Mouse (Mus musculus) right cerebral cortex, postnatal 36 days (tissue): ENCODE results near the gene Gcsam.

Source experiments
- DNase-seq, 2 experiments: peaks; one replicate each; pipeline ENCODE4 v3.0.0; 2022; ENCODE audit warnings: low spot score in 2 of 2, mixed read lengths in 1 of 2

The Gcsam gene

GRCm38 (mm10) chr16:45610267-45610666 is at the start of gene Gcsam:
Gene Gcsam (plus strand): TSS chr16:45610380.
- no peak for DNase-seq

DNA sequence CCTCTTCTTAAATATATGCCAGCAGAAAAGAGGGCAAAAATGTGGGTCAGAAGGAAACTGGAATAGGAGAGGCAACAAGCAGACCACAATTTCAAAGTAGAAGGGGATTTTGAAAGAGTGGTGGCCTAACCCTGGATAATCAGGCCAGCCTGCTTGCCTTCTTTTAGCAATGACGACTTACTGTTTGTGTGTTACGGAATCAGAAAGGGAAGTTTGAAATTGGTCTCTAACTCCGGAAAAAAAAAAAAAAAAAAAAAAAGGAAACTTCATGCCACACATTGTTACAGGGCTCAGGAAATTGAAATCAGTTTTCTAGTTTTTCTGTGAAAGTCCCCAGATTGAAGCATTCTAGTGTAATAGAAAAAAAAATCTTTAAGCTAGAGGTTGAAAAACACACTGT is 48.4 kb upstream of the Gcsam start:
- DNase-seq, result no peak

- no peak for DNase-seq
These were observed 37.9 kb upstream of the Gcsam start for GRCm38 (mm10) chr16:45572307-45572706.

- DNase-seq, result no peak
These were observed 30.3 kb upstream of the Gcsam start for GRCm38 (mm10) chr16:45579883-45580282.

DNA sequence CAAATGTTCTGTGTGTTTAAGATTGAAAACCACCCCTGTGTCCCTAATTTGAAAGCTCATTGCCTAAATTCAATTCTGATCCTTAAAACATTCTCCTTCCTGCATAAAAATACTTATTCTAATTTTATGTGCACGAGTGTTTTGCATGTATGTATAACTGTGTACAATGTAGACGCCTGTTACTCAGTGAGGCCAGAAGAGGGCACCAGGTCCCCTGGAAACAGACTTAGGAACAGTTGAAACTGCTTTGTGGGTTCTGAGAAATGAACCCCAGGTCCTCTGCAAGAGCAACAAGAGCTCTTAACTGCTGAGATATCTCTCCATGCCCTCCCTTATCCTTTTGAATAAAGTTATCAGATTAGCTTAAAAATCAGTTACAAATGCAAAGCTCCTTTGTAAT is 27.7 kb upstream of the Gcsam start:
- no peak for DNase-seq

DNA sequence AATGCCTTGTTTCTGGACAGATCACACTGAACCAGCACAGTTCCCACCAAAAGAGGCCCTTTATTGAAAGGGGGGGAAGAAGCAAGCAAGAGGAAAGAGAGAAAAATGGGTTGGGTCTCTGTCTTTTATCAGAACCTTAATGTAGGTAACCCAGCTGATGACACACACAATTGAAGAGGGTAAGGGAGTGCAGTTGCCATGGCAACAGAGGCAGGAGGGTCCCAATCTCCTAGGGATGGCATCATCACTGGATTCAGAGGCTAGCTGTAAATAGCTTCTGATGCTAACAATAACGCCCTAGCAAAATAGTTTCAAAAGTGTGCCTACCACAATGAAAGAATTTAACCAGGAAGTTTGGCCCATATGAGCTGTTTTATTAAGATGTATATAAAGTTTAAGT is 16.5 kb upstream of the Gcsam start:
- no peak for DNase-seq

GRCm38 (mm10) chr16:45595494-45595893 is 14.7 kb upstream of the Gcsam start:
- DNase-seq, result no peak

DNA sequence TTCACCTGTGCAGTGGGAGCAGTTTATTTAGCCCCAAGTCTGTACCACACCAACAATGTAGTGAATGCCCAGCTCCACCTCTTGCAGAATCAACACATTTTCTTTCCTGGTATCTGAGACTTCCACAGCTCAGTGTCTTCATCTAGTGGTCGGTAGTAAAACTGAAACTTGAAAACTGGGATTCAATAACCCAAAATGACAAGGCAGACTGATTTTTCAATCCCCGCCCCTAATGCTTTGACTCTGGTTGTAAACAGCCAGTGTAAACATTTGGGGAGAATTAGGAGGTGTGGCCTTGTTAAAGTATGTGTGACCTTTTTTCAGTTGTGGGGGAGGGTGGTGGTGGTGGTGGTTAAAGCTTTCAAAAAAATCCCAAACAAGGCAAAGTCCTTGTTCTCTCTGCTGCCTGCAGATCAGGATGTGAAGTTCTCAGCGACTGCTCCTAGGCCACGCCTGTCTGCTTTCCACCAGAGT is 1.7 kb upstream of the Gcsam start:
- no peak for DNase-seq

GRCm38 (mm10) chr16:45609300-45609699 is 880 bp upstream of the Gcsam start:
- DNase-seq, result no peak

DNA sequence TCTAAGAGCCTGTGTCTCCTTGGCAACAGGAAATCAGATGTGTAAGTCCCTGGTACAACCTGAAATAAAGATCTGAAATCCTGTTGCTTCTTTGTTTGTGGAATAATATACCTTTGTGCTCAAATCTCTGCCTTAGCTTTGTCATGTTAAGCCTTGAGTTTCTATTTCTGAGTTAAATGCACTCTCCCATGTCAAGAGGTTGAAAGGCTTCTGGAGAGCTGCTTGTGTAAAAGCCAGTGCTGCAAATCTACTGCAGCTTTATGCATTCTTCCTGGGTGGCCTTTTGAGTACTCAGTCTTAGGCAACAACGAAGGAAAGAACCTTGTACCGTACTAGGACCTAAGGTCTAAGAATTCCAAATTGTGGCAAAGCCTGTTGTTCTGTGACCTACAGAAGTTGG is 3.1 kb downstream of the Gcsam start:
- no peak for DNase-seq

DNA sequence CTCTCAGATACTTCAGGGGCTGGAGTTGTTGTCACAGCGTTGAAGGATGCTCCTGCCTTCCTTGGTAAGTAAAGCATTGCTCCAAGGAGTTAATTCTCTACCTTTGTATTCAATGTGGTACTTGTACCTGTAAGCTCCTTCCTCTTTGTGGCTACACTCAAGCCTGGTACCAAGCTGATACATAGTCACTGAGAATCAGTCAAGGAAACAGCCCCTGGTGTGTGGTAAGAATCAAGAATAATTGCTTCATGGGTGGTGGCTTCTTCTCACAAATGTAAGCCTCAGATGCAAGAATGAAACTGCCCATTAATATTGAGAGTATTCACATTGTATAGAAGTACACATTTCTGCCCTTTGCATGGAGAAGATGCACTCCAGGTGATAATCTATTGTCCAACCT is 5.8 kb downstream of the Gcsam start:
- no peak for DNase-seq

DNA sequence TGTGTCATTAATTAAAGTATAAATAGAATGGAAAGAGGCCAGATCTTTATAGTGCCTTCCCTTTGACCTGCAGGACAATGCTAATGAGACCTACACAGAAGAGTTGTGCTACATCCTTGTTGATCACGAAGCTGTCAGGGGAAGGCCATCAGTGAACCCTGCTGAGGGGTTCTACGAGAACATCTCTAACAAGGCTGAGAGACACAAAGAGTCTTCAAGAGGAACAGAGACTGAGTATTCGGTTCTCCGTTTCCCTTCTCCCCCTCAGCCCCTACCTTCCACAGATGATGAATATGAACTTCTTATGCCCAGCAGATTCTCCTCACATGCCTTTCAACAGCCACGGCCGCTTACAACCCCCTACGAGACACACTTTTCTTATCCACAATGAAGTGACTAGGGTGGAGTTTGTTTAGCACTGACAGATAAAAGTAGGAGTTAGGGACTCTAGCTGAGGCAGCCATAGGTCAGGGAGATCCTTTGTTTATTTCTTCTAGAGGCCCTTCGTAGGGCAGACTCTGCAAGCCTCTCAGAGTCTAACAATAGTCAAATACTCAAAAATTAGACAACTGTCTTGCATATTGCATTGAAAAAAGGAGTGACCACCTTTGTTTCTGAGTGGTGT is 9.7 kb downstream of the Gcsam start:
- DNase-seq, result no peak

DNA sequence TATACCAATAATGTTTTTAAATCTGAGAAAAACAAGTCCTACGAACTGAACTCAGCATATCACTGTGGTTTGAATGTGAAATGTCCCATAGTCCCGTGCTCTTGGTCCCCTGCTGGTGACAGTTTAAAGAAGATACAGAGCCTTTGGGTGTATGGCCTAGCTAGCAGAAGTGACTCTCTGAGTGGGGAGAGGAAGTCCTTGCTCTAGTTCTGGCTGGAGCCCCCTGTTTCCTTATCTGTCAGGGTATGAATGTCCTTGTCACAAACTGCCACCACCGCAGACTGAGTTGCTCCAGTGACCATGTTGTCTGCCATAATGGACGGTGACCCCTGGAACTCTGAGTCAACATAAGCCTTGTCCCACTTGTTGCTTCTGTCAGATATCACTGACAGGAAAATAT is 13.1 kb downstream of the Gcsam start:
- no peak for DNase-seq

DNA sequence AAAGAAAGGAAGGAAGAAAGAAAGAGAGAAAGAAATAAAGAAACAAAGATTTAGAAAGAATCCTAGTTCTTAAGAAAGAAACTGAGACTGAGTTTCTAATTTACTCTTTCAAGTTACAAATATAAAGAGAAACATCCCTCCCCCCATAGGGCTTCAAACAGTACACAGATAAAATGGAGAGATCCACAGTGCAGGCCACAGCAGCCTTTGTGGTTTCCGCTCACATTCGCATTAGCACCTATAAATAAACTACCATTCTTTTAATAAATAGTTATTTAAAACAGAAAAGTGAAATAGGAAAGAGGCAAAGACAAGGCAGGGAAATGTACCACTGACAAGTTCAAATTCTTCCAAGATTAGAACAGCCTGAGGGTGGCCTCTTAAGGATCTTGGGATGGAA is 14.6 kb downstream of the Gcsam start:
- no peak for DNase-seq

DNA sequence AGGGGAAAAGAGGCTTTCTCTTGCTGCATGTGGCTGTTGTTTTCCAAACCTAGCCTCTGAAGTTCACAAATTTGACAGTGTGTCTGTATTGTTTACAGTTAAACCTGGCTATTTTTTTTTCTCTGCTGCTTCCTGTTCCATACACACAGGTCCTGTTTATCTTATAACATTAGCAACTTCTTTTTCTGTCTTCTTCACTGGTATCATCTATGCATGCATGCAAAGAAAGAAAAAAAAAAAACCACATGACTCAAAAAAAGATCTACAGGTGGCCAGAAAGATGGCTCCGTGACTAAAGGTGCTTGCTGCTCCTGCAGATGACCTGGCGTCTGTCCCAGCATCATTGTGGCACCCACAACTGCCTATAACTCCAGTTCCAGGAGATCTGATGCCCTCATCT is 15.2 kb downstream of the Gcsam start:
- no peak for DNase-seq

DNA sequence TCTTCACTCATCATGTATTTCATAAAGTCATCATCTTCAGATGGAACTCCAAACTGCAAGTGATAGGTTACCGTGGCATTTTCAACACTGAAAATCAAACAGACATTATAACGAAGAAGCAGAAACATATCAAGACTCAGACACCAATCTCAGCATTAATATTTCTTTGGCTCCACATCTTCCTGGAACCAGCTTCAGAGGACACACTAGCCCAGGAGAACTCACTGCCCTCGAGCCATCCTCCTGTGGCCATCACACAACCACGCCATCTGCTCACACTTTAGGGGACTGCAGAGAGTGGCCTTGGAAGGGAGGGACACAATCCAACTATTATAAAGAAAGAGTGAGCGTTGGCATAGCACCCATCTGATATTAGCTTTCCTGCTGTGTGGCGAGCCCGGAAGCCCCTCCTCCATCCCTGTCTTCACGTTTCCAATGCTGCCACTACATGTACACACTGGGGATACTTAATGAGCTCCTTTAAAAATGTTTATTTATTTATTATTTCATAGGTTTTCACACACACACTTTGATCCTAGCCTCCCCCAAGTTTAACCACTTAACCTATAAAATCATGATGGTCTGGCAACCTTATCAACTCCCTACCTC is 19.4 kb downstream of the Gcsam start:
- no peak for DNase-seq

DNA sequence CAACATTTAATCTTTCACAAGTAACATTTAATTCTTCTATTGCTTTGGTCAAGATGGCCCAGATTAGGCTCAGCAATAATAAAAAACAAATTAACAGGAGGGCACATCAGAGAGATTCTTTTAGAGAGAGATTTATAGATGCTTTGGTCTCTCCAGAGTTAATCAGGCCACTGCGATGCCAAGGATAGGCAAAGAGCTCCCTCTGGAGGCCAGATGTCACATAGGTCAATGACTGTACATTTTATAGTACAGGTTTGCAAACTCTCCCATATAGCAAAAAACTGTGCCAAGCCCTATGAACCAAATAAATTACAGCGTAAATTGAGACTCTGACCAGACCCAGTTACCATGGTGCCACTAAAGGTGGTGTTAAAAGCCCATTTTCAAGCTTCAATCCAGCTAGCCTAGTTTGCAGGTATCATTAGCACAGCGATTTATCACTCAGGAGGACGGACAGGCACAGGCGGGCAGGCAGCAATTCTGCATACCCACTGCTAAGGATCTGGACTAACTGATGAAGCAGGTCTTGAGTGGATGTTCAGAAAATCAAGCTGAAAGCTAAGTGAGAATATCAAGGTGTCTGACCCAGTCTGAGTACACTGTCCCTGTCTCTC is 20.3 kb downstream of the Gcsam start:
- peak; percentile 36 to 50 for DNase-seq

DNA sequence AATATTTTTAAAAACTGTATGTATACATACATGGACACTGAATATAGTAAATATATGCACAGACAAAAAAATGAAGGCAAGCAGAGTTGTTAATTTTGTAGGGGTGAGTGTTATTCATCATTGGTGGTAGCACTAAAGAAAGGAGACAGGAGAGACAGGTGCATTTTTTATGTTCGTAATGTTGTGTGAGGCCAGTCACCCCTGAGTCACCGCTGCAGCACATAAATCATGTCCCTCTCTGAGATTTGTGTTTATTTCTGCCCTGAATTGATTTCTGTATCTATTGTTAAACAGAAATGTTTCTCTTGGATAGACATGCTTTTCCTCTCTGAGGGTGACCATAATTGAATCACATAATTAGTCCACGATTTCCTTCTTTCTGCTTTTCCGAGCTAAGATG is 22.2 kb downstream of the Gcsam start:
- DNase-seq, result no peak

- DNase-seq, result no peak
These were observed 25.6 kb downstream of the Gcsam start for GRCm38 (mm10) chr16:45635826-45636225.

DNA sequence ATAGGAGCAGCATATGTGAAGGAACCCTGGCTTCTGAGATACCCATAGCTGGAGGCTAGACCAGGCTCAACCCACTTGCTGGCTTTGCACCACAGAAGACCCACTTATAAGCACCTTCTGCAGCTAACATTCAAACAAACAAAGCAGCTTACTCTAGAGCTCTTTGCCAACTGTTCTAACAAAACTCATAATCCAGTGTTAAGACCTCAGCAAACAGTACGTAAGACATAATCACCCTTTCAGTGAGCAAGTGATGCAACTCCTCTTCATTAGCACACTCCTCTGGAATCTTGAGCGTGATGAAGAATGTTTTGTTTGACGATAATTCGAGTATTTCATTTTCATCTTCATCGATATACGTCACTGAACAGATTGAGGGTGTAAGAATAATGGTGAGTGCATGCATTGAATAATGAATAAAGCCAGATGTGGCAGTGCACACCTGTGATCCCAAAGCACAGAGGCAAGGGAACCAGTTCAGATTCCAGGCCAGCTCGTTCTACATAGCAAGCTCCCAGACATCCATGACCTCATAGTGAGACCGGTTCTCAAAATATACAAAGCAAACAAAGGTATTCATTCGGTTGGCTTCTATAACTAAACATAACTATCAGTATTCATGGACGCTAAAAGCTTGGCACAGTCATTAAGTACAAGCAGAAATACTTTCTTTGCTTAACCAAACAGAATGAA is 30.0 kb downstream of the Gcsam start:
- DNase-seq, result no peak

DNA sequence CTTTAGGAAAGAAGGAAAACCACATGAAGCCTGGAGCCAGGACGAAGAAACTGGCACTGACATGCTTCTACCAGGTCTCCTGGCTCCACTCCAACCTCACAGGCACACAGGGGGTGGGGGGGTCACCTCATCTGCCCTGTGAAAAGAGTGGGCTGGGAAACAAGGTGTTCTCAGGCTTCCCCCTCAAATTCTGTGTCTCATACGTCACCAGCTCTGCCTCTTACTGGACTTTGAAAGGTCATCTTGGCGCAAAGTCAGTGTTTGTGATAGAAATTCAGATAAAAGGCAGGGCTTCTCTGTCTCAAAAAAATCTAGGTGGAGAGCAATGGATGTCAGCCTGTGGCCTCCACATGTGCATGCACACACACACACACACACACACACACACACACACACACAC is 31.1 kb downstream of the Gcsam start:
- DNase-seq, result no peak

GRCm38 (mm10) chr16:45643944-45644343 is 33.8 kb downstream of the Gcsam start:
- DNase-seq, result no peak

GRCm38 (mm10) chr16:45644380-45644779 is 34.2 kb downstream of the Gcsam start:
- DNase-seq, result no peak
